Mouse (Mus musculus) gastrocnemius, postnatal 25 days (tissue): ENCODE data around the gene Sufu. TPM values are rescaled to one million over a fixed set of nuclear protein-coding genes. Genes with fewer than 3 reads are reported as not detected.
A peak's percentile ranks its signal among the peaks of the same experiment; 100 is the strongest.

Source experiments
- DNase-seq: peaks from one replicate; pipeline ENCODE4 v3.0.0; 2022
- total RNA-seq, 2 experiments: library from RNA; stranded (reverse); gene quantifications; 1 replicate in 1 of 2; 2 replicates in 1 of 2; pipeline ENCODE4 v1.2.3; 2021

Sufu gene
- total RNA-seq, 2 experiments from 2014 or later, result 6.0 to 6.1 TPM

- no peak for DNase-seq
Observed at GRCm38 (mm10) chr19:46463446-46463845, 66.8 kb downstream of the Sufu start.

- no peak for DNase-seq
Observed at GRCm38 (mm10) chr19:46466160-46466559, 69.5 kb downstream of the Sufu start.

GRCm38 (mm10) chr19:46467051-46467503, 70.4 kb downstream of the Sufu start:
- DNase-seq, result no peak

- DNase-seq, result no peak
Observed at GRCm38 (mm10) chr19:46470364-46471240, 73.9 kb downstream of the Sufu start.

GRCm38 (mm10) chr19:46471324-46472093, 74.8 kb downstream of the Sufu start:
- peak; percentile 53 for DNase-seq

- peak; percentile 62 for DNase-seq
Observed at GRCm38 (mm10) chr19:46477432-46477845, 80.7 kb downstream of the Sufu start.

- DNase-seq, result peak; percentile 66
Observed at GRCm38 (mm10) chr19:46478242-46478641, 81.5 kb downstream of the Sufu start.

- peak; percentile 65 for DNase-seq
Observed at GRCm38 (mm10) chr19:46478826-46479225, 82.1 kb downstream of the Sufu start.

- peak; percentile 25 for DNase-seq
Observed at GRCm38 (mm10) chr19:46479306-46480075, 82.8 kb downstream of the Sufu start.

- DNase-seq, result no peak
Observed at GRCm38 (mm10) chr19:46480624-46481345, 84.1 kb downstream of the Sufu start.

- DNase-seq, result no peak
Observed at GRCm38 (mm10) chr19:46481352-46481751, 84.7 kb downstream of the Sufu start.

GRCm38 (mm10) chr19:46481756-46482155, 85.1 kb downstream of the Sufu start:
- no peak for DNase-seq

- DNase-seq, result no peak
Observed at GRCm38 (mm10) chr19:46482896-46483516, 86.3 kb downstream of the Sufu start.

- no peak for DNase-seq
Observed at GRCm38 (mm10) chr19:46483701-46484328, 87.1 kb downstream of the Sufu start.

- DNase-seq, result peak; percentile 68
Observed at GRCm38 (mm10) chr19:46484518-46484917, 87.8 kb downstream of the Sufu start.

GRCm38 (mm10) chr19:46485847-46486246, 89.2 kb downstream of the Sufu start:
- DNase-seq, result no peak

- DNase-seq, result no peak
Observed at GRCm38 (mm10) chr19:46486709-46487108, 90.0 kb downstream of the Sufu start.

GRCm38 (mm10) chr19:46489448-46489847, 92.8 kb downstream of the Sufu start:
- DNase-seq, result no peak

- DNase-seq, result peak; percentile 58
Observed at GRCm38 (mm10) chr19:46490634-46491033, 93.9 kb downstream of the Sufu start.

GRCm38 (mm10) chr19:46495136-46495535, 98.4 kb downstream of the Sufu start:
- no peak for DNase-seq

- DNase-seq, result no peak
Observed at GRCm38 (mm10) chr19:46497230-46497629, 100.5 kb downstream of the Sufu start.
